Mouse (Mus musculus): ENCODE results near the gene Speer4a. TPM values are rescaled to one million over a fixed set of nuclear protein-coding genes. Genes with fewer than 3 reads are reported as not detected.
"Not testable (repeated sequence)": the region's sequence is repeated elsewhere in the genome, so short reads cannot be mapped to it uniquely, and the experiment has no call there.

Speer4a gene
- polyA plus RNA-seq, 2 experiments: not detected

DNA sequence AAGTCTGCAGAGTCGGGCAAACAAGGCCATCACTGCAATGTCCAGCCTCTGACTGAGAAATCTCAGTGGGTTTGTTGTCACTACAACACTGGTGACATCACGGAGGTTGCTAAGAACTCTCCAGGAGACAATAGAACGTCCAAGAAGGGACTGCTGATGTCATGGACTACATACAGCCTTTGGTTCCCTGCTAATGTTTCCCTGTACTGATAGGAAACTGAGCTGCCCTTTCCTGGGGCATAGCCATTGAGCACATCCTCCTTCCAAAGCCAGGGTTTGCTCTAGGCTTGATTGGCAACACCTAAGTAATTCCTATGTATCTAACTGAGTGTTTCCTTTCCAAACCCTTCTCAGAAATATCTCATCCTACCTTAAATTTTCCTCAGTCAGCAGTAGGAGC is 50.8 kb downstream of the Speer4a start, which contains the start of gene Gm21698:
Gm21698 (minus strand) TSS at position 101 of the 400 bp plus-strand sequence.
- H3K36me3 ChIP-seq (ENCODE audit: control insufficient read depth, insufficient read depth, low read length); DNase-seq (ENCODE audit: low spot score); H3K4me3 ChIP-seq (replicated peaks; ENCODE audit: low read length); H3K9ac ChIP-seq (ENCODE audit: low read depth, low read length, severe bottlenecking); H3K4me2 ChIP-seq (replicated peaks; ENCODE audit: low read depth, low read length, severe bottlenecking); H3K4me1 ChIP-seq (ENCODE audit: control insufficient read depth, insufficient read depth, low read length); H3K27ac ChIP-seq (replicated peaks; ENCODE audit: low read depth, low read length); H3K27me3 ChIP-seq (ENCODE audit: control insufficient read depth, insufficient read depth, low read length); H3K9me3 ChIP-seq (ENCODE audit: control insufficient read depth, low read length); ATAC-seq (ENCODE audit: low FRiP score, low read depth): not testable (repeated sequence)
- no CpG with 5 or more reads among the region's 3 CpGs for WGBS

Other genes with a start within 250 kb of the Speer4a start
- not detected in 2 replicates for gene Gm21663, start 97.2 kb downstream of the Speer4a start, polyA plus RNA-seq (2012; rRNA removed)
- gene Gm21663, start 97.2 kb downstream of the Speer4a start, polyA plus RNA-seq (2014; fragmentation: Nextera tagmentation; extraction: Ambion mirVana): 0.19 TPM in 1 of 2 replicates, not detected in the other
- 0.03 TPM in 1 of 2 replicates, not detected in the other for gene Gm21671, start 85.1 kb downstream of the Speer4a start, polyA plus RNA-seq (2012; rRNA removed)
- gene Gm21671, start 85.1 kb downstream of the Speer4a start, polyA plus RNA-seq (2014; fragmentation: Nextera tagmentation; extraction: Ambion mirVana): 0.12 TPM in 1 of 2 replicates, not detected in the other
- not detected in 2 replicates for gene Gm21680, start 66.9 kb downstream of the Speer4a start, polyA plus RNA-seq (2012; rRNA removed)
- gene Gm21680, start 66.9 kb downstream of the Speer4a start, polyA plus RNA-seq (2014; fragmentation: Nextera tagmentation; extraction: Ambion mirVana): 0.12 and 0.18 TPM in 2 replicates
- not detected in 2 replicates for gene Gm21698, start 50.9 kb downstream of the Speer4a start, polyA plus RNA-seq (2012; rRNA removed)
- 0.07 and 0.12 TPM in 2 replicates for gene Gm21698, start 50.9 kb downstream of the Speer4a start, polyA plus RNA-seq (2014; fragmentation: Nextera tagmentation; extraction: Ambion mirVana)
- gene Gm1979, start 34.8 kb downstream of the Speer4a start, polyA plus RNA-seq (2012; rRNA removed): not detected in 2 replicates
- 0.15 and 0.30 TPM in 2 replicates for gene Gm1979, start 34.8 kb downstream of the Speer4a start, polyA plus RNA-seq (2014; fragmentation: Nextera tagmentation; extraction: Ambion mirVana)
- not detected in 2 replicates for gene Gm5862, start 16.6 kb downstream of the Speer4a start, polyA plus RNA-seq (2012; rRNA removed)
- gene Gm5862, start 16.6 kb downstream of the Speer4a start, polyA plus RNA-seq (2014; fragmentation: Nextera tagmentation; extraction: Ambion mirVana): not detected in 2 replicates
- gene Gm7347, start 19.0 kb upstream of the Speer4a start, polyA plus RNA-seq (2012; rRNA removed): not detected in 2 replicates
- 0.07 and 0.14 TPM in 2 replicates for gene Gm7347, start 19.0 kb upstream of the Speer4a start, polyA plus RNA-seq (2014; fragmentation: Nextera tagmentation; extraction: Ambion mirVana)
- not detected in 2 replicates for gene Gm10471, start 49.7 kb upstream of the Speer4a start, polyA plus RNA-seq (2012; rRNA removed)
- gene Gm10471, start 49.7 kb upstream of the Speer4a start, polyA plus RNA-seq (2014; fragmentation: Nextera tagmentation; extraction: Ambion mirVana): 0.07 and 0.11 TPM in 2 replicates
- gene 5031410I06Rik, start 65.8 kb upstream of the Speer4a start, polyA plus RNA-seq (2012; rRNA removed): not detected in 2 replicates
- gene 5031410I06Rik, start 65.8 kb upstream of the Speer4a start, polyA plus RNA-seq (2014; fragmentation: Nextera tagmentation; extraction: Ambion mirVana): not detected in 2 replicates
- gene Gm10220, start 81.9 kb upstream of the Speer4a start, polyA plus RNA-seq (2012; rRNA removed): not detected in 2 replicates
- gene Gm10220, start 81.9 kb upstream of the Speer4a start, polyA plus RNA-seq (2014; fragmentation: Nextera tagmentation; extraction: Ambion mirVana): 0.08 TPM in 1 of 2 replicates, not detected in the other
- 0.09 and 0.14 TPM in 2 replicates for gene Gm7361, start 218.1 kb upstream of the Speer4a start, polyA plus RNA-seq (2012; rRNA removed)
- 0.07 TPM in 1 of 2 replicates, not detected in the other for gene Gm7361, start 218.1 kb upstream of the Speer4a start, polyA plus RNA-seq (2014; fragmentation: Nextera tagmentation; extraction: Ambion mirVana)

Data from limb, embryonic 14.5 days (tissue).